Mouse (Mus musculus) cerebellum, postnatal 10 days (tissue): Measurements from ENCODE around the gene Slc2a10.

Experiments used
- DNase-seq, 2 experiments: peaks; one replicate each; pipeline ENCODE4 v3.0.0; 2021; ENCODE audit warnings: mixed read lengths in 2 of 2

Slc2a10 gene

GRCm38 (mm10) chr2:165503259-165504203 lies at the start of gene Slc2a10:
Gene Slc2a10, plus strand, starts transcription at chr2:165503787.
- DNase-seq: peak; percentile 53 to 71

GRCm38 (mm10) chr2:165456710-165457109 lies 46.9 kb upstream of the Slc2a10 start:
- DNase-seq: no peak

- DNase-seq: no peak
Measured at GRCm38 (mm10) chr2:165458189-165458588, 45.4 kb upstream of the Slc2a10 start.

GRCm38 (mm10) chr2:165459663-165460062 lies 43.9 kb upstream of the Slc2a10 start:
- DNase-seq: no peak

- peak; percentile 26 for DNase-seq
Measured at GRCm38 (mm10) chr2:165467824-165468452, 35.6 kb upstream of the Slc2a10 start.

GRCm38 (mm10) chr2:165470167-165470566 lies 33.4 kb upstream of the Slc2a10 start:
- no peak for DNase-seq

- DNase-seq: no peak
Measured at GRCm38 (mm10) chr2:165471943-165472342, 31.6 kb upstream of the Slc2a10 start.

GRCm38 (mm10) chr2:165473003-165473402 lies 30.6 kb upstream of the Slc2a10 start, which contains the start of gene Slc13a3:
Gene Slc13a3, minus strand, starts transcription at chr2:165473230.
- peak; percentile 19 to 41 for DNase-seq

GRCm38 (mm10) chr2:165475412-165475811 lies 28.2 kb upstream of the Slc2a10 start:
- DNase-seq: no peak

- DNase-seq: no peak
Measured at GRCm38 (mm10) chr2:165475850-165476249, 27.7 kb upstream of the Slc2a10 start.

- no peak for DNase-seq
Measured at GRCm38 (mm10) chr2:165482003-165482402, 21.6 kb upstream of the Slc2a10 start.

- DNase-seq: no peak
Measured at GRCm38 (mm10) chr2:165484152-165484551, 19.4 kb upstream of the Slc2a10 start.

- DNase-seq: no peak
Measured at GRCm38 (mm10) chr2:165485826-165486225, 17.8 kb upstream of the Slc2a10 start.

GRCm38 (mm10) chr2:165486401-165486800 lies 17.2 kb upstream of the Slc2a10 start:
- DNase-seq: peak; percentile 53 to 62

GRCm38 (mm10) chr2:165486881-165487535 lies 16.6 kb upstream of the Slc2a10 start:
- peak; percentile 84 to 86 for DNase-seq

GRCm38 (mm10) chr2:165492648-165493553 lies 10.7 kb upstream of the Slc2a10 start, which contains the start of gene Trp53rka:
Gene Trp53rka, minus strand, starts transcription at chr2:165493324.
- DNase-seq: peak; percentile 87 to 90

GRCm38 (mm10) chr2:165493587-165494210 lies 9.9 kb upstream of the Slc2a10 start:
- peak; percentile 39 to 49 for DNase-seq

GRCm38 (mm10) chr2:165494495-165494894 lies 9.1 kb upstream of the Slc2a10 start:
- DNase-seq: peak in 1 of 2 experiments; percentile 23

- peak; percentile 69 for DNase-seq
Measured at GRCm38 (mm10) chr2:165496251-165496650, 7.3 kb upstream of the Slc2a10 start.

GRCm38 (mm10) chr2:165497706-165498275 lies 5.8 kb upstream of the Slc2a10 start:
- no peak for DNase-seq

GRCm38 (mm10) chr2:165498816-165499215 lies 4.8 kb upstream of the Slc2a10 start:
- DNase-seq: no peak
